Mouse (Mus musculus): ENCODE measurements at regions not wholly inside any gene's neighbourhood (a gene's known extent, or its start where the extent isn't known, plus 50 kb on each side); places are given as distances from the start of the nearest gene placed in this dataset.

GRCm38 (mm10) chr5:133487806-133488290 lies 611.7 kb upstream of the Castor2 start:
- TF ChIP-seq CTCF (IDR thresholded peaks at IDR 0.05; ENCODE audit: extremely low read depth, insufficient read depth, insufficient read length, insufficient replicate concordance) (no peak), POLR2A (IDR thresholded peaks at IDR 0.05; ENCODE audit: low read depth, low read length) (no peak)
